Mouse (Mus musculus): ENCODE results near the gene Pnpla1.

- no peak for TF ChIP-seq EP300 (IDR thresholded peaks at IDR 0.05; ENCODE audit: insufficient read depth, low read depth, low read length)
- TF ChIP-seq CTCF (IDR thresholded peaks at IDR 0.05), result no peak
These were observed 11.1 kb upstream of the Pnpla1 start for GRCm38 (mm10) chr17:28846974-28847617.
